Mouse (Mus musculus) intestine, postnatal 0 days (tissue): Measurements from ENCODE around the gene Rad51b. TPM values are rescaled to one million over a fixed set of nuclear protein-coding genes. Genes with fewer than 3 reads are reported as not detected.

Source experiments
- ATAC-seq: fragments of 200-750 bp; cut with Nextera tagmentation; 2 replicates; pipeline ENCODE4 v1.8.0; 2017; ENCODE audit warnings: mild to moderate bottlenecking, moderate TSS enrichment, moderate library complexity
- H3K27ac ChIP-seq: fragments of 300-500 bp; sonication (generic); 2 replicates; pipeline ENCODE4 v1.5.1; 2014; ENCODE audit warnings: mild to moderate bottlenecking, low read depth, low read length, moderate library complexity
- H3K27me3 ChIP-seq: fragments of 300-500 bp; sonication (generic); replicated peaks from 2 replicates; pipeline ENCODE4 v1.6.1; 2014; ENCODE audit warnings: low read length, mixed read lengths; ENCODE audit not compliant: control insufficient read depth, insufficient read depth
- H3K36me3 ChIP-seq: fragments of 300-500 bp; sonication (generic); 2 replicates; pipeline ENCODE4 v1.6.1; 2014; ENCODE audit warnings: mild to moderate bottlenecking, moderate library complexity; ENCODE audit not compliant: control insufficient read depth, insufficient read depth
- H3K4me1 ChIP-seq: fragments of 300-500 bp; sonication (generic); replicated peaks from 2 replicates; pipeline ENCODE4 v1.6.1; 2014; ENCODE audit warnings: antibody characterized with exemption, low read length, mixed read lengths; ENCODE audit not compliant: control insufficient read depth, insufficient read depth
- H3K4me2 ChIP-seq: fragments of 300-500 bp; sonication (generic); replicated peaks from 2 replicates; pipeline ENCODE4 v1.6.1; 2014; ENCODE audit warnings: low read depth, mild to moderate bottlenecking, moderate library complexity
- H3K4me3 ChIP-seq: fragments of 300-500 bp; sonication (generic); 2 replicates; pipeline ENCODE4 v1.5.1; 2014; ENCODE audit warnings: low read depth, low read length
- H3K9ac ChIP-seq: fragments of 300-500 bp; sonication (generic); 2 replicates; pipeline ENCODE4 v1.6.1; 2014; ENCODE audit warnings: mild to moderate bottlenecking, low read depth, low read length
- H3K9me3 ChIP-seq: fragments of 300-500 bp; sonication (generic); 2 replicates; pipeline ENCODE4 v1.6.1; 2016; ENCODE audit warnings: mixed run types; ENCODE audit not compliant: control insufficient read depth
- CTCF ChIP-seq: sonication (generic); IDR thresholded peaks from 2 replicates; pipeline ENCODE4 v1.5.1; 2016; ENCODE audit warnings: low read depth, mild to moderate bottlenecking, control low read depth, antibody characterized with exemption, moderate library complexity
- WGBS: fragments of 180-500 bp; shearing (Covaris S2); extraction: QIAGEN DNeasy Blood & Tissue Kit; methylation state at CpG from one replicate; pipeline ENCODE4 v1.1.7; 2014; 5-methylcytosine and 5-hydroxymethylcytosine counted together
- polyA plus RNA-seq: library from polyadenylated mRNA; unstranded; fragments of >200 nt; fragmentation: Nextera tagmentation; extraction: Ambion mirVana; gene quantifications from 2 replicates; pipeline ENCODE4 v1.2.1, GENCODE M21; 2015

The Rad51b gene
- polyA plus RNA-seq, 1 experiment from 2014 or later: 1.9 TPM

DNA sequence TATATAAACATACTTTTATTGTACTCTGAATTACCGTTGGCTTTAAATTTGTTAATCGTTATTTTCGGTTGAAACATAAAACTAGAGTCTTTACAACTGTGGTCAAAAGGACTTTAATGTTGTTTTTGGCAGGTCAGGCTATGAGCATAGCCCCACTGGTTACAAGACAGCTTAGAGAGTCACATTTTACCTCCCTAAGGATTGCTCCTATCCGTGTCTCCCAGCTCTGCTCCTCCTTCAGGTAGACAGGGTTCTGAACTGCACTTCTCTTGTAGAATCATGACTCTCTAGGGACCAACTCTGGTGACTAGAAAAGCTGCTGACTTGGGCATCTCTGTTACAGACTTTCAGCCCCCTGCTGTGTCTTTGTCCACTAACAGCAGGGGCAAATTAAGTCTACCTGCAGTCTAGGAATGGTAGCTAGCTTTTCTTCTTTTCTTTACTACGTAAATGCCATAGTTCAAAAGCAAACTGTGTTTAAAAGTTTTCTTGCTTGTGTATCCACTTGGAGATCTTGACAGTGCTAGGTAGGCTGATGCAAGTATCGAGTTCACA is 44.3 kb downstream of the Rad51b start:
- no peak for TF ChIP-seq CTCF
- no peaks in the 10 kb centered on the region for H3K9me3 ChIP-seq
- 54% methylated on average over 6 of the region's 6 CpGs for WGBS
- no peak overlapping the region for H3K27ac ChIP-seq
- no peak overlapping the region for H3K4me3 ChIP-seq
- H3K36me3 ChIP-seq: no peaks in the 10 kb centered on the region
- H3K27me3 ChIP-seq: no peaks in the 10 kb centered on the region
- H3K9ac ChIP-seq: no peak overlapping the region
- ATAC-seq: no peak
- no peak overlapping the region for H3K4me2 ChIP-seq
- H3K4me1 ChIP-seq: no peaks in the 10 kb centered on the region

DNA sequence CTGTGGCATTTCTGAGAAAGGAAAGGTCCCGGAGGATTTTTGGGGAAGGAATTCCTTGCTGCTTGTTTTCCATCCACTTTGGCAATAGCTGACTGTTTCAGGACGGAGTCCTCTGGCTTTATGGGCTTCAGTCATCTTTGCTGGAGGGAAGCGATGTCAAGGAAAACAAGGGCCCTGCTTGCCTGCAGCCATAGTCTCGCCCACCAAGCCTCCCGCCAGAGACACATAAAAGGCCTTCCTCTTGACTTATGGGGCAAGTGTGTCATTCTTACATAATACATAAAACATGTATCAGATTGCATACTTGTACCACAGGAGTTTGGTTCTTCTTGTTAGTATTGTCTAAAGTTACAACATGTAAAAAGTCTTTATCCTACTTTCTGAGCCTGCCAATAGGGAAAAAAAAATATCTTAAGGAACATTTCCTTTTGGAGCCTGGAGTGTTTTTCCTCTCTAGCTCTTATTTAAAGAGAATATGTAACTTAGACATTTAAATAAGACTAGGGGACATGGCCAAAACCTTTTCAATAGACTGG is 49.2 kb downstream of the Rad51b start:
- Histone ChIP-seq H3K36me3 (no peaks in the 10 kb centered on the region), H3K9me3 (no peaks in the 10 kb centered on the region), H3K9ac (no peak overlapping the region), H3K4me1 (no peaks in the 10 kb centered on the region), H3K4me3 (no peak overlapping the region), H3K4me2 (no peak overlapping the region), H3K27ac (no peak overlapping the region), H3K27me3 (no peaks in the 10 kb centered on the region)
- no peak for ATAC-seq
- WGBS: 81% methylated on average over 5 of the region's 5 CpGs
- no peak for TF ChIP-seq CTCF

DNA sequence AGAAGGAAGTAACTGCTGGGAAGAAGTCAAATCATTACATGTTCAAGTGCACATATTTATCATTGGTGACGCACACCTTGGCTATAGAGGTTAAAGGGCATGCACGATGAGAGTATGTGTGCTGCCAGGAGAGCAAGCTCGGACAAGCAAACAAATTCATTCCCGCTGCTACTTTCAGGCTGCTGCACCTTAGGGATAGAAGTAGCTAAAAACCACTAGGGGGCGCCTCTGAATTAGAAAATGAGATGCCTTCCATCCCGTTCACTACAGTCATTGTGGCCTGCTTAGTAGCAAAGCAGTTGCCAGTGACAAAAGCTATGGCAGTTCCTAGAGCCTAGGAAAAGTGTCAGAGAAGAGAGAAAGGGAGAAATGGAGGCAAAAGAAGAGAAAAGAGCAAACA is 50.6 kb downstream of the Rad51b start:
- Histone ChIP-seq H3K9me3 (no peaks in the 10 kb centered on the region), H3K36me3 (no peaks in the 10 kb centered on the region), H3K4me2 (no peak overlapping the region), H3K27ac (no peak overlapping the region), H3K9ac (no peak overlapping the region), H3K4me3 (no peak overlapping the region), H3K27me3 (no peaks in the 10 kb centered on the region), H3K4me1 (no peaks in the 10 kb centered on the region)
- 6% methylated on average over 6 of the region's 6 CpGs for WGBS
- no peak for ATAC-seq
- peak; percentile 87 for TF ChIP-seq CTCF

DNA sequence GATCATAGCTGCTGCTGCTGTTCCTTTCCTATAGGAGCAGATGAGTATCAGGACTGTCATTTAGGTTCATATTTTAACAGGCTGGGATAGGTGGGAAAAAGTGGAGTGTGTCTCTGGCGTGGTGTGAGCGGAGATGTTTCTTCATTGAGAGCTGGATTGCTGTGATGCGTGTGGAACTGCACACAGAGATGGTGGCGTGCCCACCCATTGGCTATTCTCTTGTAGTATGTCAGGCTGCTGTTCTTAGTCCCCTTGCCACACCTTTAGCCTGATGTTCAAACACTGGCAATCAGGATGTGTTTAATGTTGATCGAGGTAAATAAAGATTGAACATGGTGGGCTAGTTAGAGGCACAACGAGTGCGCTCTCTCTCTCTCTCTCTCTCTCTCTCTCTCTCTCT is 54.4 kb downstream of the Rad51b start:
- ATAC-seq: no peak
- H3K36me3 ChIP-seq: no peaks in the 10 kb centered on the region
- H3K9ac ChIP-seq: no peak overlapping the region
- no peaks in the 10 kb centered on the region for H3K9me3 ChIP-seq
- WGBS: 76% methylated on average over 7 of the region's 7 CpGs
- no peak overlapping the region for H3K4me3 ChIP-seq
- H3K4me2 ChIP-seq: no peak overlapping the region
- no peak overlapping the region for H3K27ac ChIP-seq
- no peak for TF ChIP-seq CTCF
- H3K27me3 ChIP-seq: no peaks in the 10 kb centered on the region
- H3K4me1 ChIP-seq: no peaks in the 10 kb centered on the region

DNA sequence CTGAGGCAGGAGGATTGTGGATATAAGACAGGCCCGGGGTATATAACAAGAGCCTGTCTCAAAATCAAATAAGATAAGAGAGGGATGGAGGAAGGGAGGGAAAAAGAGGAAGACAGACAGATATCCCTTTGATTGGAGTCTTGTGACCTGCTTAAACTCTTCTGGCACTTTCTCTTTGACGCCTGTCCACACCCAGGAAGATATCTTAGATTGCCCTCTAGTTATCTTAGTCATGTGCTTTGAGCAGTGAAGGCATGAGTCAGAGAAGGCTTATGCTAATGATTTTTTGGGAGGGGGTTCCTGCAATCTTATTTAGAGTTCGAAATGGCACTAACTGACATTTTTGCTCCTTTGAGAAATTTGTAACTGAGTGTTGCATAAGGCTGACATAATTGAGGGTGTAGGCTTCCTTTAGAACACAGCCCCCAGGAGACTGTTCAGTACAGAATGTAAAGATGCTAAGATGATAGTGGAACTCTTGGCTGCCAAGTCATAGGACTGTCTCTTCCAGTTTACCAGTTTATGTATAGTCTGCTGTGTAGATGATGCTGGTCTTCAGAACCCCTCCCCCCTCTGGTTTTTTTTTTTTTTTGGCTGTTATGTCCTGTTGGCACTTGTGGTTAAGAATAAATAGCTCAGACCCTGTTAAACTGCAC is 55.1 kb downstream of the Rad51b start:
- Histone ChIP-seq H3K4me1 (no peaks in the 10 kb centered on the region), H3K9ac (no peak overlapping the region), H3K4me2 (0 out of 2 replicates have a peak overlapping the region, but pooled peaks have one; percentile 28), H3K36me3 (no peaks in the 10 kb centered on the region), H3K27me3 (no peaks in the 10 kb centered on the region), H3K9me3 (no peaks in the 10 kb centered on the region), H3K27ac (no peak overlapping the region), H3K4me3 (no peak overlapping the region)
- ATAC-seq: peak; percentile 68
- WGBS: 41% methylated on average over 3 of the region's 3 CpGs
- TF ChIP-seq CTCF: no peak

DNA sequence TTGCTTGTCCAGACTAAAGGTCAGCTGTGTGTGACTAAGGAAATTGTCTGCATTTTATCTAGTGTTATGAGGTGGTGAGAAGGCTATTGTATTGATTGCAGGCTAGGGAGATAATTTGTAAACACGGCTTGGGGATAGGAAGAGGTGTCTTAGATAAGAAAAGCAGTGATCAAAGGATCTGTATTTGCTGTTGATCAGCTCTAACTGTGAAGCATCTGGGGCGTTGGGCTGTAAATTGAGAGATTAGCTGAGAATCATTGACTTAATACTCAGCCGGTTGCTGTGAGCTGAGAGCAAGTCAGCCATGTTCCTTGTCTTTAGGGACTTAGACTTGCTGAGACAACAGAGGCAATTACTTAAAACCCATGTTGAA is 55.6 kb downstream of the Rad51b start:
- Histone ChIP-seq H3K4me3 (no peak overlapping the region), H3K9ac (no peak overlapping the region), H3K27me3 (no peaks in the 10 kb centered on the region), H3K9me3 (no peaks in the 10 kb centered on the region), H3K27ac (no peak overlapping the region), H3K4me2 (peak overlapping the region; percentile 28; the same call in 1 of the 2 replicates), H3K36me3 (no peaks in the 10 kb centered on the region), H3K4me1 (no peaks in the 10 kb centered on the region)
- WGBS: 38% methylated on average over 3 of the region's 3 CpGs
- TF ChIP-seq CTCF: no peak
- ATAC-seq: peak; percentile 64; the same call in 1 of the 2 replicates
